Mouse (Mus musculus): ENCODE measurements around the gene Dpysl5.

The Dpysl5 gene

GRCm38 (mm10) chr5:30762815-30763510, 51.6 kb downstream of the Dpysl5 start:
- no peak for DNase-seq (ENCODE audit: low read depth in 2 of 2, low spot score in 2 of 2)

GRCm38 (mm10) chr5:30763511-30763830, 52.1 kb downstream of the Dpysl5 start:
- no peak for DNase-seq (ENCODE audit: low read depth in 2 of 2, low spot score in 2 of 2)

GRCm38 (mm10) chr5:30765596-30766370, 54.4 kb downstream of the Dpysl5 start:
- no peak for DNase-seq (ENCODE audit: low read depth in 2 of 2, low spot score in 2 of 2)

- no peak for DNase-seq (ENCODE audit: low read depth in 2 of 2, low spot score in 2 of 2)
These were observed 56.7 kb downstream of the Dpysl5 start for GRCm38 (mm10) chr5:30768082-30768481.

DNA sequence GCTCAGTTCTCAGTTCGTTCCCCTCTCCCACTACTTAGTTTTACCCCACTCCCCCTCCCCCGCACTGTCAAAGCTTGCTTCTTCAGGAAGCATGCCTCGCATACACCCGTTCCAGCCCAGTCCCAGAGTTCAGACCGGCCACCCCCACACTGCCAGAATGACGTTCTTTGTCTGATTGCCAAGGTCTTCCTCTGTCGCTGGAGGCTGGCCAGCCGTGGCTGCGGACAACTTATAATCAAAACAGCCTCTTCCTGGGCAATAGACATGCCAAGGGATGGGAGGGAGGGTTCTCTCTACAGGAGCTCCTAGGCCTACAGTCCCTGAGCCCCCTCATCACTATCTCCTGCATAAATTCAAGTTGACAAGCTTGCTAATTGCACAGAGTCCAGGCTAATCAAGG, 57.2 kb downstream of the Dpysl5 start:
- no peak for DNase-seq (ENCODE audit: low read depth in 2 of 2, low spot score in 2 of 2)

DNA sequence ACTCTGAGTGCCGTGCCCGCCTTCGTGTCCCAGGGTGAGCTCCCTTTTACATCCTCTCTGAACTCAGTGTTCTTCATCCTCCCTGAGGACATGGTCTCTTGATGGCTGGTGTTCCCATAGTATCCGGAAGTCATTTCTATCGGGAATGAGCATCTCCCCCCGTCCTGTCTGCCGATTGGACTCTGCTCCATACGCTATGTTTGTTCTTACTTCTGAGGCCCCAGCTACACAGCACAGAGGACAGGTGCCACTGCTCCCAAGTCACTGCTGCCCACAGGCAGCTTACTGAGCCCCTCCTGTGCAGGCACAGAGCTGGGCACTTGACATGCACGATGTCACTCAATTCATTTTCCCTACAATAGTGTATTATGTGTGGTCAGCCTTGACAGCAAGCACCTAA, 57.7 kb downstream of the Dpysl5 start:
- no peak for DNase-seq (ENCODE audit: low read depth in 2 of 2, low spot score in 2 of 2)

- DNase-seq (ENCODE audit: low read depth in 2 of 2, low spot score in 2 of 2): peak; percentile 32 to 49
These were observed 63.4 kb downstream of the Dpysl5 start for GRCm38 (mm10) chr5:30774601-30775371.

DNA sequence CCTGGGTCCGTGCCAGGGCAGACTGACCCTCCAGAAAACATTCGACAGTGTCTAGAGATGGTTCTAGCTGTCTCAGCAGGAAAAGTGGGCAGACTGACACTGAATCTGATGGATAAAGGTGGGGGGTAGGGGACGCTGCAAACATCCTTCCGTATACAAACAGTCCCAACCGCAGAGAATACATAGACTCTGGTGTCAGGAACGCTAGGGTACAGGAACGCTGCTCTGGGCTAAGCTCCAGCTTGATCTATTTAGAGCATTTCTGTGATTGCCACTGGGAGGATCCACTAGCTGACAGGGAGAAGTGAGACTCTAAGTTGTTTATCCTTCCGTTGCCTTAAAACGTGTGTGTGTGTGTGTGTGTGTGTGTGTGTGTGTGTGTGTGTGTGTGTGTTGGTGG, 69.3 kb downstream of the Dpysl5 start:
- DNase-seq (ENCODE audit: low read depth in 2 of 2, low spot score in 2 of 2): no peak

GRCm38 (mm10) chr5:30781147-30781546, 69.8 kb downstream of the Dpysl5 start:
- no peak for DNase-seq (ENCODE audit: low read depth in 2 of 2, low spot score in 2 of 2)

DNA sequence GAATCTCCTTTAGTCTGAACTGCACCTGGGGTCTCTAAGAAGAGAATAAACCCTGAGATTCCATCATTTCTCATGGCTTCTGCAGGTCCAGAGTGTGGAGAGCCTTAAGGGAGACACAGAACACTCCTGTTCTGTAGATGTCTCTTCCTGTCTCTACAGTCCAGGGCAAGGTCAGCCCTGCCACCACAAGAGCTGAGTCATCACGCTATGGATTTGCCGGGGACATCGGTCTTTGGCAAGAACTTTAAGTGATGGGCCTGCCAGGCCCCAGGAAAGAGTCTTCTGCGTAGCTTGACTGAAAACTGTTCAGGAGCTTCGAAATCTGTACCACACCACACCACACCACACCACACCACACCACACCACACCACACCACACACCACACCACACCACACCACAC, 76.0 kb downstream of the Dpysl5 start:
- DNase-seq (ENCODE audit: low read depth in 2 of 2, low spot score in 2 of 2): no peak

GRCm38 (mm10) chr5:30790047-30790446, 78.7 kb downstream of the Dpysl5 start:
- no peak for DNase-seq (ENCODE audit: low read depth in 2 of 2, low spot score in 2 of 2)

DNA sequence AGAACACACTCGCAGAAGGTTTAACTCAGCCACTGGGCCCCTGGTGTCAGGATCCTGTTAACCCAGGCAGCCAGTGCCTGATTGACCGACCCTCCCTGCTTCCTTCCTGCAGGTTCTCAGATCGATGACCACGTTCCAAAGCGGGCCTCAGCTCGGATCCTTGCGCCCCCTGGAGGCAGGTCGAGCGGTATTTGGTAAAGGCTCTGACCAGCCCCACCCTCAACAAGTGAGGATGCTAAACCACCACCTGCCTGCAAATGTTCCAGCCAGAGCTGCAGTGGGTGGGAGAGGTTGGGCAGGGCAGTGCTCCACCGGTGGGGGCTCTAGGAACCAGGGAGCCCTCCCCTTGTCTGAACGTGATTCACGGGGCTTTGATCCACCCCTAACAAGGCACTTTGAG, 84.8 kb downstream of the Dpysl5 start:
- peak; percentile 44 to 45 for DNase-seq (ENCODE audit: low read depth in 2 of 2, low spot score in 2 of 2)

DNA sequence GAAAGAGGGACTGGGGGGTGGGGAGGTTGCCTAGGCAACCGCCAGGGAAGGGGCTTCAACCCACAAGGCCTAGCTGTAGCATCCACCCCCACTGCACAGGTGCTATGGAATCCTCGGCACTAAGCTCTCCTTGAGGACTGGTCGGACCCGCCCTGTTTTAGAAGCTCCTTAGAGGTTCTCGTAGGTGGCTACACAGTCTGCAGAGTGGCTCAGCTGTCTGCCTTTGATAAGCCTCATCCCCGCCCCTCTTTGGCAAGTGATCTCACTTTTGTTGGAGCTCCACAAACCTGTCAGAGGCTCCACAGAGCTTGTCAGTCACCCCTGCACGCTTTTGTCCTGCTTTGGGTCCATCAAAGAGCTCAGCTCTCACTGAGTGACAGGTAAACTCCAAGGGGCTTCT, 86.1 kb downstream of the Dpysl5 start:
- DNase-seq (ENCODE audit: low read depth in 2 of 2, low spot score in 2 of 2): no peak

- no peak for DNase-seq (ENCODE audit: low read depth in 2 of 2, low spot score in 2 of 2)
These were observed 86.6 kb downstream of the Dpysl5 start for GRCm38 (mm10) chr5:30797982-30798381.

DNA sequence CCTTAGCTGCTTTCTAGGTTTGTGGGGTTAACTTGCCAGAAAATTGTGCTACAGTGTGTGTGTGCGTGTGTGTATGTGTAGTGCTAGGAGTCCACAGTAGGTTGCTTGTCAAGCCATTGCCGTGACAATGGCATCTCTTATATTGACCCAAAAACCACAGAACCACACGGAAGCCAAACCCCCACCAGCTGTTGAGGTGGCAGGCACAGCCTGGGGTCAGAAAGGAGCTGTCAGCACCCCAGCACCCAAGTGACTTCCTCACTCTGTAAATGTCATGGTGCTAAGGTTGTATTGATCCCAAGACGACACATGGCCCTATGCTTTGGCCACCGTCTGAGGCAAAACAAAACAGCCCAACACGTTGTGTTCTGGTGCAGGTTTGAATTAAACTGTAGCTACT, 87.6 kb downstream of the Dpysl5 start:
- DNase-seq (ENCODE audit: low read depth in 2 of 2, low spot score in 2 of 2): no peak

GRCm38 (mm10) chr5:30802724-30803467, 91.5 kb downstream of the Dpysl5 start:
- no peak for DNase-seq (ENCODE audit: low read depth in 2 of 2, low spot score in 2 of 2)

- DNase-seq (ENCODE audit: low read depth in 2 of 2, low spot score in 2 of 2): peak; percentile 76 to 80
These were observed 94.7 kb downstream of the Dpysl5 start for GRCm38 (mm10) chr5:30806106-30806505.

DNA sequence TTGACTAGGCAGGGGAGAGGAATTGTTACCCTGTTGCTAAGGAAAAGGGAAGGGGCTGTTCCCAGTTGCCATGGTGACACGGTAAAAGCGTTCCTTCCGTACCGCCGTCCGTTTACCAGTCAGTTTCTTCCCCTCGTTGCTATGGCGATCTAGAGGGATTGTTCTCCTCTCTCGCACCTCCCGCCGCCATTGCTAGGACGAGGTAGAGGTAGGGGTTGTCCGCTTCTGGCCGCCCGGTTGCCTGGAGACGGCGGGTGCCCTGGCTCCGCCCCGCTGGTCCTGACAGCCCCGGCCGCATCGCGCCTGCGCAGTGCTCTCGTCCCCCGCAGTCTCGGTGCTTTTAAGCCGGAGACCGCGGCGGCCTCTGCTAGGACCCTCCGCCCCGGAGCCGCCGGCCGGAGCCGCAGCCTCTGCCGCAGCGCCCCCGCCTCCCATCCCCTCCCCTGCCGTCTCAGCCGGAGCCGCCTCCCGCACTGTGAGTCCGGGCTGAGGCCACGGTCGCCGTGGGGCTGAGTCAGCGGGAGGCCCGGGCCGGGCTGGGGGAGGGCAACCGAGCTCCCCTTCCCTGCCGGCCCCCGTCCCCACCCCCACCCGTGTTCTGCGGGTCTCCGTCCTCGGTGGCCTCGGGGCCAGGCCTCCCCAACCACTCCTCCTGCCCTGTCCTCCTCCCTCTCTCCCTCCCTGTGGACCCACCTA, 103.2 kb downstream of the Dpysl5 start, which contains the start of gene Mapre3:
Gene Mapre3, plus strand, starts transcription at position 218 of the 696 bp plus-strand sequence.
- DNase-seq (ENCODE audit: low read depth in 2 of 2, low spot score in 2 of 2): peak; percentile 73 to 78

DNA sequence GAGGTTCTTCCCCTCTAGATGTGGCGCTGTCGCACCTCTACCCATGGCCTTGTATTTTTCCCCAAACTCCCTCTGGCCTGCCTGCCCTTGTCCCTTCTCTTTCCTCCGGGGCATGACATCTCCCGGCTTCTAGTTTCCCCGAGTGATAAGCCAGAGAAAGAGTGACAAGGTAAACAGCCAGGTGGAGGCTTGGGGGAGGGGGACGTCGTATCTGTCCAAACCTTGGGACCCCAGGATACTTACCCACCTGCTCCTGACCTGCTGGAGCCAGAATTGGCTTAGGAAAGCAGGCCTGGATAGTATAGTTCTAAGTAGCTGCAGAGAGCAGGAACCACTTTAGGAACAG, 103.7 kb downstream of the Dpysl5 start:
- DNase-seq (ENCODE audit: low read depth in 2 of 2, low spot score in 2 of 2): no peak

- DNase-seq (ENCODE audit: low read depth in 2 of 2, low spot score in 2 of 2): no peak
These were observed 105.0 kb downstream of the Dpysl5 start for GRCm38 (mm10) chr5:30816261-30816791.

Measured in CD8-positive naive resting alpha-beta T cell, adult 2 months (primary cell).